Mouse (Mus musculus): ENCODE measurements around the gene Prorsd1.

Prorsd1 gene

GRCm38 (mm10) chr11:29503948-29504893 is 10.6 kb downstream of the Prorsd1 start:
- DNase-seq: no peak

GRCm38 (mm10) chr11:29496962-29497361 is 17.9 kb downstream of the Prorsd1 start:
- DNase-seq: no peak

- DNase-seq: no peak
These were observed 21.7 kb downstream of the Prorsd1 start for GRCm38 (mm10) chr11:29493135-29493534.

GRCm38 (mm10) chr11:29474676-29475075 is 40.2 kb downstream of the Prorsd1 start:
- no peak for DNase-seq

Data from layer of hippocampus, adult 9-11 months (tissue).